Mouse (Mus musculus): ENCODE data around the gene Uvrag.

Gene Uvrag

DNA sequence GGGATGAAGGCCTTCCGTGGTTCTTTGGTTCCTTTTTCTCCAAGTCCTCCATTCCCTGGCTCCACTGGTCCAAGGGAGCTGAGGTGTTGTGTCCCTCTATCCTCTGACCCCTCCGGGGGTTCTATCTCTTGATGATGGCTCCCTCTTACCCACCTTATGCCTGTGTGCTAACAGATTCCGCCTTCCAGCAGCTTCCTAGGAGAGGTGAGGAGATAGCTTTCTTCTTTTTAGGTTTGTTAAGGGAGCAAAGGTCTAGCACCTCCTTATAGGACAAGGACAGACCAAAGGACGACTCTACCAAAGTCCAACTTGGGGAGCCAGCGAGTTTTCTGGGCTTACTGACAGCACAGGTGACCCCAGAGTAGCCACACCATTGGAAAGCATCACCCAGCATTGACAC, 181.7 kb downstream of the Uvrag start:
- no peak for TF ChIP-seq GATA4 (IDR thresholded peaks at IDR 0.05; ENCODE audit: insufficient replicate concordance, low read length)

- no peak for TF ChIP-seq GATA4 (IDR thresholded peaks at IDR 0.05; ENCODE audit: insufficient replicate concordance, low read length)
Measured at GRCm38 (mm10) chr7:98958172-98958571, 182.8 kb downstream of the Uvrag start.

- TF ChIP-seq GATA4 (IDR thresholded peaks at IDR 0.05; ENCODE audit: insufficient replicate concordance, low read length): no peak
Measured at GRCm38 (mm10) chr7:98957111-98957741, 183.7 kb downstream of the Uvrag start.

- no peak for TF ChIP-seq GATA4 (IDR thresholded peaks at IDR 0.05; ENCODE audit: insufficient replicate concordance, low read length)
Measured at GRCm38 (mm10) chr7:98956609-98957008, 184.3 kb downstream of the Uvrag start.

DNA sequence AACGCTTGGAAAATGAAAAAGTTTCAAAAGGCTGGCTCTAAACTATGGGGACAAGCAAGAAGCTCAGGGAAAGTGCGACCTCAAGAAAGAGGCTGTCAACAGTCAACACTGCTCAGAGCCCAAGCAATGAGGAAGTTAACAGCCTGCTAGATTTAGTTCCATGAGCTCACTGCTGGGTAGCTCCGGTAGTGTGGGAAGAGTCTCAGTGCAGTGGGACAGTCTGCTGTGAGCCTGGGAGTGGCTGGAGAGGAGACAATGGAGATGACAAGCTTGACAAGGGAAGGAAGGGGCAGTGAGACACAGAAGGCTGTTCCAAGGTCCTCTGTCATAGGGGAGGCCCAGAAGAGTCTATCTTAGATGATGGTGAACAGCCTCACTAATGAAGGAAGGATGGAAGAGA, 187.3 kb downstream of the Uvrag start:
- TF ChIP-seq GATA4 (IDR thresholded peaks at IDR 0.05; ENCODE audit: insufficient replicate concordance, low read length): no peak

DNA sequence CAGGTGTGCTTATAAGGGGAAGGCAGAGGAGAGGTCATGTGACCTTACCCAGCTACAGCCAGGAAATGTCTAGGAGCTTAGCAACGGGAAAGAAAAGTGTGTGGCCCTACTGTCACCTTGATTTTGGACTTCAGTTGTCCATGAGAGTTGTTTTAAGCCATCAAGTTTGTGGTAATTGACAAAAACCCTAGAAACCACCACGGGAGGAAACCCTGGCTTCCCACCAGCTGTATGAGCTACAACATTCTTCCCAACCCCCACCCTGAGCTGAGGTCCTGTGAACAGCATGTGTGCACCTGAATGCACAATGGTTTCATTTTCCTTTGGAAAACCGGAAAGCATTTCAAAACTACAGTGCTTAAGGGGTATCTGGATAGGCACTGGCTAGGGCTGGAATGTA, 196.0 kb downstream of the Uvrag start:
- TF ChIP-seq GATA4 (IDR thresholded peaks at IDR 0.05; ENCODE audit: insufficient replicate concordance, low read length): no peak

DNA sequence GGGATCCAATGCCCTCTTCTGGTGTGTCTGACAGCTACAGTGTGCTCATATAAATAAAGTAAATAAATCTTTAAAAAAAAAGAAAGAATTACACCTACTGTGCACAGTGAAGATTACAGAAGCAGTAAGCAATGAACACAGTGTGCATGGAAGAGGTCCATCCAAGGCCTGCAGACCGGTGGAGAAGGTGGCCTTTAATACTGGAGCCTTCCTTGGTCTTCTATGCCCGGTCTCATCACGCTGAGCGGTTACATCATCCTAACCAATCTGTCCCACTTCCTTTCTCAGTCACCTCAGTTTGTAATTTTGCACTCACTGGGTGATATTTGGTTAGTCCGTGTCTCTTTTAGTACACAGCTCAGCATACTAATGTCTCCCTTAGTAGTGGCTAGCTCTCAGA, 197.3 kb downstream of the Uvrag start:
- TF ChIP-seq GATA4 (IDR thresholded peaks at IDR 0.05; ENCODE audit: insufficient replicate concordance, low read length): no peak

- TF ChIP-seq GATA4 (IDR thresholded peaks at IDR 0.05; ENCODE audit: insufficient replicate concordance, low read length): no peak
Measured at GRCm38 (mm10) chr7:98942746-98943145, 198.2 kb downstream of the Uvrag start.

- TF ChIP-seq GATA4 (IDR thresholded peaks at IDR 0.05; ENCODE audit: insufficient replicate concordance, low read length): no peak
Measured at GRCm38 (mm10) chr7:98939194-98939593, 201.7 kb downstream of the Uvrag start.

DNA sequence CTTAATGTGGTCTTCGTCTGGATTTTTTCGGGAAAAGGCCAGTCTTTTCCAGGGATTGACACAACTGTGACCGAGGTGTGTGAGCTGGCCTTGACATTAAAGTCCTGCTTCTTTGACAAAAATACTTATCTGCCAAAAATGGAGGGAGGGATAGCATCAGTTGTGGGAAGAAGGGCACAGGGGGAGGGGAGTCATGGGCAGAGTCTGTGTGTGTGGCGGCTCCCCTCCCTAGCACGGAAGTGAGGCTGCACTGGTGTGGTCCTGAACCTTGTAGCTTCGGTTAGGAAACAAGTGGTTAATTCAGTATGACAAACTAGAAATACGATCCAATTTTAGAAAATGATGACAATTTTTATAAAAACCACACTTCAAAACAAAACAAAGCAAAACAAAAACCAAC, 202.3 kb downstream of the Uvrag start:
- TF ChIP-seq GATA4 (IDR thresholded peaks at IDR 0.05; ENCODE audit: insufficient replicate concordance, low read length): no peak

- no peak for TF ChIP-seq GATA4 (IDR thresholded peaks at IDR 0.05; ENCODE audit: insufficient replicate concordance, low read length)
Measured at GRCm38 (mm10) chr7:98937079-98937813, 203.7 kb downstream of the Uvrag start.

GRCm38 (mm10) chr7:98935757-98936156, 205.2 kb downstream of the Uvrag start:
- TF ChIP-seq GATA4 (IDR thresholded peaks at IDR 0.05; ENCODE audit: insufficient replicate concordance, low read length): no peak

DNA sequence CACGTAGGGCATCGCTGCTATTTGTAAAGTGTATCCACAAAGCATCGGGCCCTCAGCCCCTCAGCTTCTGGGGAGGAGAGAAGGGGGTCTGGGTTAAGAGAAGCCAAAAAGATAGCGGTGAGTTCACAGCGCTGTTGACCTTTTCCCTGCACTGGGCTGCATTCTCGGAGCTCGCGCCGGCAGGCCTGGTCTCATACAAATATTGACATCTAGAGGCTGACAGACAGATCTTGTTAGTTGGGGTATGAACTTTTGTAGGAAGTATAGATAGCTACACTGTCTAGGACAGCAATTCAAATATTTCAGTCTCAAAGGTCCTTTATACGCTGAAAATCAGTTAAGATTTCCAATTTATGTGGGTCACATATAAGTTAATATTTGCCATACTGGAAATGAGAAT, 205.7 kb downstream of the Uvrag start:
- no peak for TF ChIP-seq GATA4 (IDR thresholded peaks at IDR 0.05; ENCODE audit: insufficient replicate concordance, low read length)

GRCm38 (mm10) chr7:98928336-98929025, 212.5 kb downstream of the Uvrag start:
- no peak for TF ChIP-seq GATA4 (IDR thresholded peaks at IDR 0.05; ENCODE audit: insufficient replicate concordance, low read length)

- no peak for TF ChIP-seq GATA4 (IDR thresholded peaks at IDR 0.05; ENCODE audit: insufficient replicate concordance, low read length)
Measured at GRCm38 (mm10) chr7:98926906-98927528, 213.9 kb downstream of the Uvrag start.

Measured in liver, adult (tissue).